Mouse (Mus musculus): ENCODE data around the gene Ehd1. TPM values are rescaled to one million over a fixed set of nuclear protein-coding genes. Genes with fewer than 3 reads are reported as not detected.

The Ehd1 gene
- total RNA-seq, 1 experiment, result 162 TPM

DNA sequence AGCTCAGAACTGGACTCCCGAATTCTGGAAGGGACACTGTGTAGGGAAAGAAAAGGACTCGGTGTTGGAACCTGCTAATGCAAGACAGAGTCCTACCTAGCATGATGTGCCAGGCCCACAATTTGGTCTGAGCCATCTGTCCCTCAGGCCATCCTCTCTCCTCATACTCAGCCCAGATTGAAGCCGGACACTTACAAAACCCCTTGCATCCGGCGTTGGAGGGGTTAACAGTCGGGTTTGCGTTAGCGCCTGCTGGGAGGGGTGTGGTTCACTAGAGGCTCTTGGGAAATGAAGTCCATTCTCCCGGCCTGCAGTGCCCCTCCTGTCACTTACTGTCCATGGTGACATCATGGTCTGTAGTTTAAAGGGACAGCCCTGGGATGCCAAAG lies 40.5 kb upstream of the Ehd1 start:
- H3K27ac ChIP-seq (ENCODE audit: insufficient read depth, low read depth, low read length, poor library complexity, severe bottlenecking), result peak overlapping the region; percentile 72; the same call in 1 of the 2 replicates
- TF ChIP-seq ZNF384 (IDR thresholded peaks at IDR 0.05; ENCODE audit: low read depth, low read length) (peak; percentile 77), ZC3H11A (IDR thresholded peaks at IDR 0.05; ENCODE audit: borderline replicate concordance, low read depth, low read length) (no peak), HCFC1 (IDR thresholded peaks at IDR 0.05; ENCODE audit: borderline replicate concordance, insufficient read depth, low read length) (peak; percentile 86)
- H3K9me3 ChIP-seq (ENCODE audit: control insufficient read depth, insufficient read depth, low read depth, low read length), result no peaks in the 10 kb centered on the region
- peaks cover 3% of the 10 kb centered on the region; the same call in 1 of the 2 replicates for H3K36me3 ChIP-seq (ENCODE audit: control insufficient read depth, insufficient read depth, low read length, poor library complexity, severe bottlenecking)
- H3K9ac ChIP-seq (ENCODE audit: insufficient read depth, low read depth, low read length, poor library complexity, severe bottlenecking), result peak overlapping the region; percentile 76
- in situ Hi-C loops (cut with MboI; ENCODE audit: low sequenced_read_pairs in 2 of 2, unreplicated experiment in 2 of 2), result no loop called here
- H3K4me3 ChIP-seq (ENCODE audit: insufficient read depth in 1 of 2, low read depth in 1 of 2, low read length in 2 of 2, poor library complexity in 1 of 2, severe bottlenecking in 1 of 2), result peak overlapping the region; percentile 78 to 80
- peak; percentile 78 for DNase-seq (ENCODE audit: low read depth, low spot score)
- peaks cover 10 to 23% of the 10 kb centered on the region in 2 experiments; a peak in 3 of 4 replicates for H3K4me1 ChIP-seq (ENCODE audit: control insufficient read depth in 2 of 2, insufficient read depth in 2 of 2, low read length in 2 of 2, poor library complexity in 1 of 2)

GRCm38 (mm10) chr19:6236842-6237241 lies 39.7 kb upstream of the Ehd1 start:
- H3K9ac ChIP-seq (ENCODE audit: insufficient read depth, low read depth, low read length, poor library complexity, severe bottlenecking), result peak overlapping the region; percentile 5; the same call in 1 of the 2 replicates
- DNase-seq (ENCODE audit: low read depth, low spot score), result no peak
- no peaks in the 10 kb centered on the region for H3K9me3 ChIP-seq (ENCODE audit: control insufficient read depth, insufficient read depth, low read depth, low read length)
- TF ChIP-seq ZNF384 (IDR thresholded peaks at IDR 0.05; ENCODE audit: low read depth, low read length), result no peak
- TF ChIP-seq HCFC1 (IDR thresholded peaks at IDR 0.05; ENCODE audit: borderline replicate concordance, insufficient read depth, low read length), result no peak
- TF ChIP-seq CHD2 (IDR thresholded peaks at IDR 0.05; ENCODE audit: low read depth, low read length), result no peak
- no peak for TF ChIP-seq ZC3H11A (IDR thresholded peaks at IDR 0.05; ENCODE audit: borderline replicate concordance, low read depth, low read length)
- no peak for TF ChIP-seq MAFK (IDR thresholded peaks at IDR 0.05; ENCODE audit: insufficient read depth, low read depth, low read length)
- H3K4me1 ChIP-seq (ENCODE audit: control insufficient read depth in 2 of 2, insufficient read depth in 2 of 2, low read length in 2 of 2, poor library complexity in 1 of 2), result peaks cover 10 to 23% of the 10 kb centered on the region in 2 experiments; a peak in 3 of 4 replicates
- no peak overlapping the region for H3K27ac ChIP-seq (ENCODE audit: insufficient read depth, low read depth, low read length, poor library complexity, severe bottlenecking)
- peaks cover 3% of the 10 kb centered on the region; the same call in 1 of the 2 replicates for H3K36me3 ChIP-seq (ENCODE audit: control insufficient read depth, insufficient read depth, low read length, poor library complexity, severe bottlenecking)
- in situ Hi-C loops (cut with MboI; ENCODE audit: low sequenced_read_pairs in 2 of 2, unreplicated experiment in 2 of 2), result no loop called here
- H3K4me3 ChIP-seq (ENCODE audit: insufficient read depth in 1 of 2, low read depth in 1 of 2, low read length in 2 of 2, poor library complexity in 1 of 2, severe bottlenecking in 1 of 2), result no peak overlapping the region

GRCm38 (mm10) chr19:6238740-6239139 lies 37.8 kb upstream of the Ehd1 start:
- H3K27ac ChIP-seq (ENCODE audit: insufficient read depth, low read depth, low read length, poor library complexity, severe bottlenecking), result peak overlapping the region; percentile 42; the same call in 1 of the 2 replicates
- DNase-seq (ENCODE audit: low read depth, low spot score), result no peak
- in situ Hi-C loops (cut with MboI; ENCODE audit: low sequenced_read_pairs in 2 of 2, unreplicated experiment in 2 of 2), result no loop called here

DNA sequence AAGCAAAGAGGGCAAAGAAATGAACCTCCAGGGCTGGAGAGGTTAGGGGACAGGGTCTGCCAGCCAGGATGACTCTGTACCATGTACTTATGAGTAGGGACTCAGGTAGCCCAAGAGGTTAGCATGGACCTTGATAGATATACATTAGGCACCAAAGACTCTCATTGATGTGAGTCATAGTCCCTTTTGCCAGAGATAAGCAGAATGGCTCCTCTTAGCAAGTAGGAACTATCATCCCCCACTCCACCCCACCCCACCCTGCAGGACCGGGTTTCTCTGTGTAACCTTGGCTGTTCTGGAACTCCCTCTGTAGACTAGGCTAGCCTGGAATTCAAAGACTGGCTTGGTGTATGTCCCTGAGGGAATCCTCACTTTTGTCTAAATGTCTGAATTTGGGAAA lies 36.4 kb upstream of the Ehd1 start:
- Histone ChIP-seq H3K36me3 (ENCODE audit: control insufficient read depth, insufficient read depth, low read length, poor library complexity, severe bottlenecking) (peaks cover 11% of the 10 kb centered on the region; the same call in 1 of the 2 replicates), H3K9me3 (ENCODE audit: control insufficient read depth, insufficient read depth, low read depth, low read length) (no peaks in the 10 kb centered on the region), H3K4me3 (ENCODE audit: insufficient read depth in 1 of 2, low read depth in 1 of 2, low read length in 2 of 2, poor library complexity in 1 of 2, severe bottlenecking in 1 of 2) (no peak overlapping the region), H3K4me1 (ENCODE audit: control insufficient read depth in 2 of 2, insufficient read depth in 2 of 2, low read length in 2 of 2, poor library complexity in 1 of 2) (peaks cover 10 to 23% of the 10 kb centered on the region in 2 experiments; a peak in 3 of 4 replicates), H3K9ac (ENCODE audit: insufficient read depth, low read depth, low read length, poor library complexity, severe bottlenecking) (peak overlapping the region; percentile 34; the same call in 1 of the 2 replicates), H3K27ac (ENCODE audit: insufficient read depth, low read depth, low read length, poor library complexity, severe bottlenecking) (peak overlapping the region; percentile 90; the same call in 1 of the 2 replicates)
- TF ChIP-seq MAFK (IDR thresholded peaks at IDR 0.05; ENCODE audit: insufficient read depth, low read depth, low read length) (no peak), HCFC1 (IDR thresholded peaks at IDR 0.05; ENCODE audit: borderline replicate concordance, insufficient read depth, low read length) (no peak), ZC3H11A (IDR thresholded peaks at IDR 0.05; ENCODE audit: borderline replicate concordance, low read depth, low read length) (no peak), ZNF384 (IDR thresholded peaks at IDR 0.05; ENCODE audit: low read depth, low read length) (no peak), CHD2 (IDR thresholded peaks at IDR 0.05; ENCODE audit: low read depth, low read length) (no peak)
- DNase-seq (ENCODE audit: low read depth, low spot score), result no peak
- in situ Hi-C loops (cut with MboI; ENCODE audit: low sequenced_read_pairs in 2 of 2, unreplicated experiment in 2 of 2), result no loop called here

More at GRCm38 (mm10) chr19:6238740-6239139, 37.8 kb upstream of the Ehd1 start:
- TF ChIP-seq ZNF384 (IDR thresholded peaks at IDR 0.05; ENCODE audit: low read depth, low read length) (no peak), HCFC1 (IDR thresholded peaks at IDR 0.05; ENCODE audit: borderline replicate concordance, insufficient read depth, low read length) (no peak), MAFK (IDR thresholded peaks at IDR 0.05; ENCODE audit: insufficient read depth, low read depth, low read length) (no peak), CHD2 (IDR thresholded peaks at IDR 0.05; ENCODE audit: low read depth, low read length) (no peak), ZC3H11A (IDR thresholded peaks at IDR 0.05; ENCODE audit: borderline replicate concordance, low read depth, low read length) (no peak)
- Histone ChIP-seq H3K36me3 (ENCODE audit: control insufficient read depth, insufficient read depth, low read length, poor library complexity, severe bottlenecking) (no peaks in the 10 kb centered on the region; the same call in 1 of the 2 replicates), H3K9ac (ENCODE audit: insufficient read depth, low read depth, low read length, poor library complexity, severe bottlenecking) (no peak overlapping the region), H3K4me3 (ENCODE audit: insufficient read depth in 1 of 2, low read depth in 1 of 2, low read length in 2 of 2, poor library complexity in 1 of 2, severe bottlenecking in 1 of 2) (no peak overlapping the region), H3K9me3 (ENCODE audit: control insufficient read depth, insufficient read depth, low read depth, low read length) (no peaks in the 10 kb centered on the region), H3K4me1 (ENCODE audit: control insufficient read depth in 2 of 2, insufficient read depth in 2 of 2, low read length in 2 of 2, poor library complexity in 1 of 2) (peaks cover 10 to 27% of the 10 kb centered on the region in 2 experiments; a peak in 3 of 4 replicates)
